Mouse (Mus musculus) midbrain, embryonic 12.5 days (tissue): ENCODE measurements around the gene Ttc9c. TPM values are rescaled to one million over a fixed set of nuclear protein-coding genes. Genes with fewer than 3 reads are reported as not detected.

Experiments used
- ATAC-seq: fragments of 200-750 bp; cut with Nextera tagmentation; 2 replicates; pipeline ENCODE4 v1.8.0; 2017; ENCODE audit warnings: low read depth, moderate TSS enrichment, moderate library complexity; ENCODE audit not compliant: low FRiP score
- H3K27ac ChIP-seq: fragments of 300-500 bp; sonication (generic); replicated peaks from 2 replicates; pipeline ENCODE4 v1.5.1; 2016; ENCODE audit warnings: mild to moderate bottlenecking
- H3K27me3 ChIP-seq: fragments of 300-500 bp; sonication (generic); 2 replicates; pipeline ENCODE4 v1.6.1; 2016; ENCODE audit warnings: mild to moderate bottlenecking
- H3K36me3 ChIP-seq: fragments of 300-500 bp; sonication (generic); 2 replicates; pipeline ENCODE4 v1.6.1; 2016
- H3K4me1 ChIP-seq: fragments of 300-500 bp; sonication (generic); 2 replicates; pipeline ENCODE4 v1.6.1; 2016
- H3K4me2 ChIP-seq: fragments of 300-500 bp; sonication (generic); replicated peaks from 2 replicates; pipeline ENCODE4 v1.6.1; 2016; ENCODE audit warnings: mild to moderate bottlenecking, moderate library complexity
- H3K4me3 ChIP-seq: fragments of 300-500 bp; sonication (generic); 2 replicates; pipeline ENCODE4 v1.5.1; 2016; ENCODE audit warnings: mild to moderate bottlenecking
- H3K9ac ChIP-seq: fragments of 300-500 bp; sonication (generic); replicated peaks from 2 replicates; pipeline ENCODE4 v1.6.1; 2016; ENCODE audit warnings: mild to moderate bottlenecking, moderate library complexity
- H3K9me3 ChIP-seq: fragments of 300-500 bp; sonication (generic); 2 replicates; pipeline ENCODE4 v1.6.1; 2016; ENCODE audit warnings: mild to moderate bottlenecking
- WGBS: fragments of 180-500 bp; shearing (Covaris S2); methylation state at CpG from one replicate; pipeline ENCODE4 v1.1.7; 2016; 5-methylcytosine and 5-hydroxymethylcytosine counted together
- polyA plus RNA-seq: library from polyadenylated mRNA; unstranded; fragments of >200 nt; fragmentation: Nextera tagmentation; extraction: Ambion mirVana; gene quantifications from 2 replicates; pipeline ENCODE4 v1.2.1, GENCODE M21; 2016

Ttc9c gene
- polyA plus RNA-seq, 1 experiment from 2014 or later = 65.7 TPM

- H3K27ac ChIP-seq = peak within 1 kb of the TSS; percentile 61
- peak within 1 kb of the TSS; percentile 81 for H3K9ac ChIP-seq
- peaks cover 25% of the 10 kb centered on the region for H3K36me3 ChIP-seq
- 2% methylated on average over 25 of the region's 25 CpGs for WGBS
- ATAC-seq = peak; percentile 70
- H3K4me2 ChIP-seq = peak within 1 kb of the TSS; percentile 93
- H3K27me3 ChIP-seq = peaks cover 4% of the 10 kb centered on the region; the same call in 1 of the 2 replicates
- H3K9me3 ChIP-seq = no peaks in the 10 kb centered on the region
- H3K4me1 ChIP-seq = peaks cover 26% of the 10 kb centered on the region
- H3K4me3 ChIP-seq = peak within 1 kb of the TSS; percentile 78
Observed at GRCm38 (mm10) chr19:8798264-8798946, 20.7 kb downstream of the Ttc9c start, which contains the start of gene Polr2g. Polr2g (minus strand) TSS chr19:8798577.

GRCm38 (mm10) chr19:8790171-8790570 lies 29.0 kb downstream of the Ttc9c start:
- Histone ChIP-seq H3K36me3 (peaks cover 32% of the 10 kb centered on the region), H3K4me2 (no peak overlapping the region), H3K4me1 (peaks cover 14% of the 10 kb centered on the region), H3K4me3 (no peak overlapping the region), H3K27ac (0 out of 2 replicates have a peak overlapping the region, but pooled peaks have one; percentile 39), H3K27me3 (no peaks in the 10 kb centered on the region), H3K9me3 (no peaks in the 10 kb centered on the region), H3K9ac (no peak overlapping the region)
- WGBS = 87% methylated on average over 7 of the region's 7 CpGs
- no peak for ATAC-seq

- WGBS = 39% methylated on average over 1 of the region's 1 CpGs
- H3K9me3 ChIP-seq = no peaks in the 10 kb centered on the region
- H3K4me3 ChIP-seq = no peak overlapping the region
- H3K27me3 ChIP-seq = no peaks in the 10 kb centered on the region
- H3K36me3 ChIP-seq = peaks cover 22% of the 10 kb centered on the region
- ATAC-seq = no peak
- no peak overlapping the region for H3K9ac ChIP-seq
- peak overlapping the region; percentile 70 for H3K27ac ChIP-seq
- H3K4me1 ChIP-seq = peaks cover 15% of the 10 kb centered on the region
- H3K4me2 ChIP-seq = no peak overlapping the region
Observed at GRCm38 (mm10) chr19:8789171-8789570, 30.0 kb downstream of the Ttc9c start.

DNA sequence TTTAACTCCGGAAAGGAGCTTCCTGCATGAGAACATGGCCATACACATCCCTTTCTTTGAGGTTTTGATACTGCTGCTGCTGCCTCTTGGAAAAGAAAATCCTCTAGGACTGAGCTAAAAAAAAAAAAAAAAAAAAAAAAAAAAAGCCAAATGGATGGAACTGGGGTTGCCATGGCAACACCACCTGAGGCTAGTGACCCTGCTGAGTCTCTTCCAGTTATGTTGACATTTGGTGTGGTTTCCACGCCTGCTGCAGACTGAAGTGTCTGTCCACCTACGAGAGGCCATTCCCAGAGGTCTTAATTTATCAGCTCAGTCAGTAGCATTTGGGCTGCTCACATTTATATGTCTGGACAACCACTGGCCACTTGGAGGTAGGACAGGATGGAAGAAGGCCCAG lies 30.6 kb downstream of the Ttc9c start:
- Histone ChIP-seq H3K9ac (no peak overlapping the region), H3K27me3 (no peaks in the 10 kb centered on the region), H3K4me1 (peaks cover 15% of the 10 kb centered on the region), H3K4me2 (no peak overlapping the region), H3K9me3 (no peaks in the 10 kb centered on the region), H3K36me3 (peaks cover 22% of the 10 kb centered on the region), H3K27ac (peak overlapping the region; percentile 70), H3K4me3 (no peak overlapping the region)
- 20% methylated on average over 3 of the region's 3 CpGs for WGBS
- ATAC-seq = no peak

DNA sequence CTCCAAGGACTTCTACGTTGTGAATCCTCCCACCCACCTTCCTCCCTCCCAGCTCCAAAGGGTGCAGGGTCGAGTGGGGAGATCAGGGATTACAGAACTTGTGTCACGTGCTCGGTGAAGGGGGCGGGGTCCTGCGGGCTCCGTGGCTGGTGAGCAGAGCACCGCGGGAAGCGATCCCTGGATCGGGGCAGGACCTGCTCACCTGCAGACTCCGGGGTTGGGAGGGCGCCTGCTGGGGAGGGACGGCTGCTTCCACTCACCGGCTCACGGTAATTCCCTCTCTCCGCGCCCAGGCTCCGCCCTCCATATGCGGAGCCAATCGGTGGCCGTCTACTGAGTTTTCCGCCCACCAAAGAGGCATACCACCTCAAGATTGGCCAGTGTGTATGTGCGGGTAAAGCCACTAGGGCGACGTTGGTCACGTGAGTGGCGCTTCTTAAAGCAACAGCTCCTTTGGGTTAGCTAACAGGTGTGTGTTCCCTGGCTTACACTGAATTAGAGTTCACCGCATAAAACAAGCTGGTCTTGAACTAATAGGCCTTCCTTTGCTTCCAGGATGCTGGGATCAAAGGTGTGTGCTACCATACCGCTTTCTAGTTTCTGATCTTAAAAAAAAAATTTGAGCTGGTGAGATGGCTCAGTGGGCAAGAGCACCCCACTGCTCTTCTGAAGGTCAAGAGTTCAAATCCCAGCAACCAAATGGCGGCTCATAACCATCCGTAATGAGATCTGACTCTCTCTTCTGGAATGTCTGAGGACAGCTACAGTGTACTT lies 32.9 kb downstream of the Ttc9c start, which contains the start of gene Taf6l:
Taf6l (minus strand) TSS at position 410 of the 774 bp plus-strand sequence.
- peaks cover 15% of the 10 kb centered on the region for H3K4me1 ChIP-seq
- H3K4me2 ChIP-seq = peak within 1 kb of the TSS; percentile 69
- H3K36me3 ChIP-seq = peaks cover 32% of the 10 kb centered on the region
- no peaks in the 10 kb centered on the region for H3K9me3 ChIP-seq
- H3K9ac ChIP-seq = peak within 1 kb of the TSS; percentile 76
- WGBS = under 1% methylated on average over 31 of the region's 32 CpGs
- H3K4me3 ChIP-seq = peak within 1 kb of the TSS; percentile 79
- H3K27me3 ChIP-seq = no peaks in the 10 kb centered on the region
- ATAC-seq = peak; percentile 99
- H3K27ac ChIP-seq = peak within 1 kb of the TSS; percentile 67

DNA sequence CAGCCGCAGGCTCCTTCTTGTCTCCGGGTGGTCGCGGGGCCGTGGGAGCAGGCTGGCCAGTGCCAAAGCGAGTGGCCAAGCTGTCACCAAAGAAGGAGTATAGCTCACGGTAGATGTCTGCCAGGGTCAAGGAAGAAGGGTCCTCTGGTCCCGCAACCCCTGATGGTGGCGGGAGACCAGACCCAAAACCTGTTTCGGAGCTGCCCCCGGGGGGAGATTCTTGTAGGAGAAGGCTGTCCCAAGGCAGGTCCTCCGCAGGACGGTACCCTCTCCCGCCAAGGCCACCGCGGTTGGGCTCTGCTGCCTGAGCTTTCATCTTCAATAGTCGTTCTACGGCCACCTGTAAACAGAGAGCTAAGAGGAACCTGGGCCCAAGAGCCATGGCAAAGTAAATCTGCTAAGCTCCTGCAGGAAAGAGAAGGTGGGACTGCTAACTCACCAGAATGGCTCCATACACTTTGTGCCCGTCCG lies 44.1 kb downstream of the Ttc9c start:
- peak overlapping the region; percentile 79 for H3K4me3 ChIP-seq
- H3K9ac ChIP-seq = peak overlapping the region; percentile 94
- H3K27me3 ChIP-seq = no peaks in the 10 kb centered on the region
- no peaks in the 10 kb centered on the region for H3K9me3 ChIP-seq
- peaks cover 35% of the 10 kb centered on the region for H3K36me3 ChIP-seq
- peak; percentile 28 for ATAC-seq
- WGBS = 5% methylated on average over 20 of the region's 20 CpGs
- H3K27ac ChIP-seq = peak overlapping the region; percentile 98
- peak overlapping the region; percentile 99 for H3K4me2 ChIP-seq
- H3K4me1 ChIP-seq = peaks cover 33% of the 10 kb centered on the region

GRCm38 (mm10) chr19:8774086-8774835 lies 44.9 kb downstream of the Ttc9c start, which contains the start of gene Tmem179b:
Tmem179b (minus strand) TSS chr19:8774467.
- peak; percentile 95 for ATAC-seq
- H3K9ac ChIP-seq = peak within 1 kb of the TSS; percentile 94
- peaks cover 37% of the 10 kb centered on the region for H3K36me3 ChIP-seq
- H3K4me3 ChIP-seq = peak within 1 kb of the TSS; percentile 79
- no peaks in the 10 kb centered on the region for H3K27me3 ChIP-seq
- peak within 1 kb of the TSS; percentile 99 for H3K4me2 ChIP-seq
- H3K9me3 ChIP-seq = no peaks in the 10 kb centered on the region
- under 1% methylated on average over 68 of the region's 68 CpGs for WGBS
- peaks cover 33% of the 10 kb centered on the region for H3K4me1 ChIP-seq
- H3K27ac ChIP-seq = peak within 1 kb of the TSS; percentile 98

DNA sequence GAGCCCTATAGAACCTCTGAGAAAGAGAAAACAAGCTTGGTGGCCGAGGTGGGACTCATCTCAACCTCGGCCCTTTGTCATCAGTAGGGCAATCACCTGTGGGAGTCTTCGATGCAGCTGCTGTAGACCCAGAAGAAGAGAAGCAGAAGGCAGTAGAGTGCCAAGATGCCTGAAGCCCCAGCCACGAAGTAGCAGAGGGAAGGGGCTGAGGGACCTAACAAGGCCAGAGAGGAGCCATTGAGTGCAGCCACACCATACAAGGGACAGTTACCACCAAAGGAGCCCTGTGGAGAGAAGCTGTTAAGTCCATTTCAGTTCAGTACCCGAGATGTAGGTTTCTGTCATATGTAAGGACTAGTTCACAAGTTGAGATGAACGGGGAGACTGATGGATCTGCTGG lies 45.7 kb downstream of the Ttc9c start:
- Histone ChIP-seq H3K4me2 (peak overlapping the region; percentile 99), H3K27ac (peak overlapping the region; percentile 98), H3K27me3 (no peaks in the 10 kb centered on the region), H3K9ac (peak overlapping the region; percentile 94; the same call in 1 of the 2 replicates), H3K4me1 (peaks cover 33% of the 10 kb centered on the region), H3K9me3 (no peaks in the 10 kb centered on the region), H3K4me3 (peak overlapping the region; percentile 79), H3K36me3 (peaks cover 41% of the 10 kb centered on the region)
- ATAC-seq = no peak
- WGBS = 63% methylated on average over 6 of the region's 6 CpGs

GRCm38 (mm10) chr19:8772996-8773395 lies 46.1 kb downstream of the Ttc9c start:
- Histone ChIP-seq H3K9ac (peak overlapping the region; percentile 94; the same call in 1 of the 2 replicates), H3K36me3 (peaks cover 41% of the 10 kb centered on the region), H3K4me1 (peaks cover 33% of the 10 kb centered on the region), H3K4me2 (peak overlapping the region; percentile 99), H3K4me3 (peak overlapping the region; percentile 79; the same call in 1 of the 2 replicates), H3K27ac (peak overlapping the region; percentile 98; the same call in 1 of the 2 replicates), H3K9me3 (no peaks in the 10 kb centered on the region), H3K27me3 (no peaks in the 10 kb centered on the region)
- 86% methylated on average over 5 of the region's 5 CpGs for WGBS
- no peak for ATAC-seq

DNA sequence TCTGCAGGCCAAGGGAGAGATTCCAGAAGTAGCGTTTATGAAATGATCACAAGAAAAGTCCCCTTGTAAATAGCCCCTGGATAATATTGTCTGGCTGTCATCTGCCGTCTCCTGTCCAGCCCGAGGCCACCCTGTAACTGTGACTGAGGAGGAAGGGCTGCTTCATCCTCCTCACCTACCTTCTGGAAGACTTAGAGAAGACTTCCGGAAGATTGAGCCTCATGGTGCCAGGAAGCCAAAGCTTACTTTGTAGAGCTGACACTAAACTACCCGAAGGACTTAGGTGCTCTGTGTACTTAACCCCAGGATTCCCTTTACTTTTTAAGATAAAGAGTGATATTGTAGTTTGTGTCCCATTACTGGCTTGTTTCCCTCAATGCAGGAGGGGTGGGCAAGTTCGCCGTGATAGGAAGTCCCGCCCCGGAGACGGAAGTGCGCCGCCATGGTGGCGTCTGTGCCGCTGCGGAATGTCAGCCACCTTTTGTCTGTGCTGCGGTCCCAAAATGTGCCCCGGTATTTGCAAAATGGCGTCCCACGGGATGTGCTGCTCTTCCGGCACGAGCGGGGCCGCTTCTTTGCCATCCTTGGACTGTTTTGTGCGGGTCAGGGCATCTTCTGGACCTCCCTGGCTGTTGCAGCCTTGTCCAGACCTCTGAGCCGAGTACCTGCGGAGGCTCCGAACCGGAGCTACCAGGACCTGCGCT lies 48.4 kb downstream of the Ttc9c start, which contains the start of gene Tmem223:
Tmem223 (plus strand) TSS at position 430 of the 704 bp plus-strand sequence.
- Histone ChIP-seq H3K27ac (peak within 1 kb of the TSS; percentile 90), H3K9ac (peak within 1 kb of the TSS; percentile 93), H3K4me1 (peaks cover 31% of the 10 kb centered on the region), H3K27me3 (no peaks in the 10 kb centered on the region), H3K4me2 (peak within 1 kb of the TSS; percentile 75), H3K36me3 (peaks cover 59% of the 10 kb centered on the region), H3K9me3 (no peaks in the 10 kb centered on the region), H3K4me3 (peak within 1 kb of the TSS; percentile 86)
- ATAC-seq = peak; percentile 31; the same call in 1 of the 2 replicates
- 18% methylated on average over 29 of the region's 29 CpGs for WGBS

GRCm38 (mm10) chr19:8765562-8765961 lies 53.6 kb downstream of the Ttc9c start:
- Histone ChIP-seq H3K4me2 (no peak overlapping the region), H3K36me3 (peaks cover 85% of the 10 kb centered on the region), H3K27ac (no peak overlapping the region), H3K4me1 (peaks cover 2% of the 10 kb centered on the region), H3K9ac (no peak overlapping the region), H3K4me3 (no peak overlapping the region), H3K27me3 (no peaks in the 10 kb centered on the region), H3K9me3 (0 out of 2 replicates have a peak, but pooled peaks cover 7% of the 10 kb centered on the region)
- no peak for ATAC-seq
- 98% methylated on average over 9 of the region's 9 CpGs for WGBS
